Mouse (Mus musculus): ENCODE data around the gene Nck1. TPM values are rescaled to one million over a fixed set of nuclear protein-coding genes. Genes with fewer than 3 reads are reported as not detected.

Gene Nck1
- total RNA-seq, 2 experiments from 2014 or later, result 27.5 to 27.8 TPM

GRCm38 (mm10) chr9:100481626-100482025 is 64.3 kb downstream of the Nck1 start:
- no peak for DNase-seq (ENCODE audit: extremely low spot score in 1 of 2, low spot score in 2 of 2)
- intact Hi-C loops (cut with DNase I), result no loop called here

- no peak for DNase-seq (ENCODE audit: extremely low spot score in 1 of 2, low spot score in 2 of 2)
- intact Hi-C loops (cut with DNase I), result no loop called here
These were observed 71.9 kb downstream of the Nck1 start for GRCm38 (mm10) chr9:100474056-100474455.

GRCm38 (mm10) chr9:100473361-100473760 is 72.6 kb downstream of the Nck1 start:
- DNase-seq (ENCODE audit: extremely low spot score in 1 of 2, low spot score in 2 of 2), result no peak
- intact Hi-C loops (cut with DNase I), result no loop called here

- intact Hi-C loops (cut with DNase I), result no loop called here
- DNase-seq (ENCODE audit: extremely low spot score in 1 of 2, low spot score in 2 of 2), result no peak
These were observed 73.0 kb downstream of the Nck1 start for GRCm38 (mm10) chr9:100472931-100473330.

- DNase-seq (ENCODE audit: extremely low spot score in 1 of 2, low spot score in 2 of 2), result no peak
- intact Hi-C loops (cut with DNase I), result no loop called here
These were observed 74.4 kb downstream of the Nck1 start for GRCm38 (mm10) chr9:100471605-100471953.

GRCm38 (mm10) chr9:100470936-100471604 is 74.9 kb downstream of the Nck1 start:
- DNase-seq (ENCODE audit: extremely low spot score in 1 of 2, low spot score in 2 of 2), result peak in 1 of 2 experiments; percentile 76
- intact Hi-C loops (cut with DNase I), result no loop called here

GRCm38 (mm10) chr9:100470228-100470627 is 75.7 kb downstream of the Nck1 start:
- no peak for DNase-seq (ENCODE audit: extremely low spot score in 1 of 2, low spot score in 2 of 2)
- intact Hi-C loops (cut with DNase I), result no loop called here

GRCm38 (mm10) chr9:100469681-100470080 is 76.3 kb downstream of the Nck1 start:
- DNase-seq (ENCODE audit: extremely low spot score in 1 of 2, low spot score in 2 of 2), result no peak
- intact Hi-C loops (cut with DNase I), result no loop called here

GRCm38 (mm10) chr9:100468151-100468550 is 77.8 kb downstream of the Nck1 start:
- intact Hi-C loops (cut with DNase I), result no loop called here

GRCm38 (mm10) chr9:100467653-100468052 is 78.3 kb downstream of the Nck1 start:
- DNase-seq (ENCODE audit: extremely low spot score in 1 of 2, low spot score in 2 of 2), result peak; percentile 8 to 75

More at GRCm38 (mm10) chr9:100468151-100468550, 77.8 kb downstream of the Nck1 start:
- DNase-seq (ENCODE audit: extremely low spot score in 1 of 2, low spot score in 2 of 2), result no peak

GRCm38 (mm10) chr9:100466743-100467142 is 79.2 kb downstream of the Nck1 start:
- no peak for DNase-seq (ENCODE audit: extremely low spot score in 1 of 2, low spot score in 2 of 2)
- intact Hi-C loops (cut with DNase I), result no loop called here

More at GRCm38 (mm10) chr9:100467653-100468052, 78.3 kb downstream of the Nck1 start:
- intact Hi-C loops (cut with DNase I), result no loop called here

- no peak for DNase-seq (ENCODE audit: extremely low spot score in 1 of 2, low spot score in 2 of 2)
- intact Hi-C loops (cut with DNase I), result no loop called here
These were observed 79.9 kb downstream of the Nck1 start for GRCm38 (mm10) chr9:100465988-100466387.

GRCm38 (mm10) chr9:100465380-100465779 is 80.6 kb downstream of the Nck1 start:
- no peak for DNase-seq (ENCODE audit: extremely low spot score in 1 of 2, low spot score in 2 of 2)
- intact Hi-C loops (cut with DNase I), result no loop called here

- intact Hi-C loops (cut with DNase I), result no loop called here
- no peak for DNase-seq (ENCODE audit: extremely low spot score in 1 of 2, low spot score in 2 of 2)
These were observed 82.2 kb downstream of the Nck1 start for GRCm38 (mm10) chr9:100463771-100464170.

- intact Hi-C loops (cut with DNase I), result no loop called here
- DNase-seq (ENCODE audit: extremely low spot score in 1 of 2, low spot score in 2 of 2), result no peak
These were observed 83.8 kb downstream of the Nck1 start for GRCm38 (mm10) chr9:100462098-100462497.

GRCm38 (mm10) chr9:100461671-100462070 is 84.3 kb downstream of the Nck1 start:
- DNase-seq (ENCODE audit: extremely low spot score in 1 of 2, low spot score in 2 of 2), result peak in 1 of 2 experiments; percentile 59
- intact Hi-C loops (cut with DNase I), result no loop called here

GRCm38 (mm10) chr9:100460203-100460602 is 85.7 kb downstream of the Nck1 start:
- DNase-seq (ENCODE audit: extremely low spot score in 1 of 2, low spot score in 2 of 2), result no peak
- intact Hi-C loops (cut with DNase I), result no loop called here

- DNase-seq (ENCODE audit: extremely low spot score in 1 of 2, low spot score in 2 of 2), result no peak
These were observed 87.8 kb downstream of the Nck1 start for GRCm38 (mm10) chr9:100457971-100458681.

GRCm38 (mm10) chr9:100454664-100454993 is 91.3 kb downstream of the Nck1 start:
- intact Hi-C loops (cut with DNase I), result loop anchor here (2.0 to 10.0 kb wide), 3 partner anchors 188 to 703 kb away; no protein-coding TSS in a partner anchor
- no peak for DNase-seq (ENCODE audit: extremely low spot score in 1 of 2, low spot score in 2 of 2)

More at GRCm38 (mm10) chr9:100457971-100458681, 87.8 kb downstream of the Nck1 start:
- intact Hi-C loops (cut with DNase I), result loop anchor here (10.0 kb wide), 1 partner anchor 457 kb away; no protein-coding TSS in a partner anchor

All from left cerebral cortex, postnatal 10 days (tissue).